Mouse (Mus musculus): ENCODE results near the gene Fgfr4. TPM values are rescaled to one million over a fixed set of nuclear protein-coding genes. Genes with fewer than 3 reads are reported as not detected.

Gene Fgfr4
- total and polyA plus RNA-seq, 3 experiments, result 0.07 to 0.21 (median 0.21) TPM

DNA sequence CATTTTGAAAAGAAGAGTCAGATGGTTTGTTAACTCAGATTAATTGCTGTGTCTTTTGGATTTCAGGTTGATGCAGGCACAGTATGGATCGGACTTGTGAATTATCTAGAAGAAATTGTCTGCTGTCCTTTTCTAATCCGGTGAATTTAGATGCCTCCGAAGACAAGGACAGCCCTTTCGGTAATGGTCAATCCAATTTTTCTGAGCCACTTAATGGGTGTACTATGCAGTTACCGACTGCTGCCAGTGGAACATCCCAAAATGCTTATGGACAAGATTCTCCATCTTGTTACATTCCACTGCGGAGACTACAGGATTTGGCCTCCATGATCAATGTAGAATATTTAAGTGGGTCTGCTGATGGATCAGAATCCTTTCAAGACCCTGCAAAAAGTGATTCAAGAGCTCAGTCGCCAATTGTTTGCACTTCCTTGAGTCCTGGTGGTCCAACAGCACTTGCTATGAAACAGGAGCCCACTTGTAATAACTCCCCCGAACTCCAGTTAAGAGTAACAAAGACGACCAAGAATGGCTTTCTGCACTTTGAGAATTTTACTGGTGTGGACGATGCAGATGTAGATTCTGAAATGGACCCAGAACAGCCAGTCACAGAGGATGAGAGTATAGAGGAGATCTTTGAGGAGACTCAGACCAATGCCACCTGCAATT lies 60.8 kb downstream of the Fgfr4 start:
- peaks cover 45% of the 10 kb centered on the region for H3K36me3 ChIP-seq (ENCODE audit: control insufficient read depth, insufficient read depth, low read length)
- TF ChIP-seq POLR2A (IDR thresholded peaks at IDR 0.05; ENCODE audit: insufficient read depth, low read depth, low read length), result no peak
- TF ChIP-seq CTCF (IDR thresholded peaks at IDR 0.05), result no peak
- TF ChIP-seq EP300 (IDR thresholded peaks at IDR 0.05; ENCODE audit: insufficient read depth, low read depth, low read length), result no peak
- WGBS, result 53% methylated on average over 10 of the region's 10 CpGs
- H3K4me1 ChIP-seq (ENCODE audit: control insufficient read depth, insufficient read depth, low read length), result peaks cover 24% of the 10 kb centered on the region
- peaks cover 6% of the 10 kb centered on the region for H3K79me2 ChIP-seq (replicated peaks; ENCODE audit: control insufficient read depth, insufficient read depth, low read length)
- no peak for DNase-seq
- intact Hi-C loops (cut with DNase I), result loop anchor here (5.0 kb wide), 1 partner anchor 109 kb away; the partner anchor contains the start of genes Prelid1 and Rab24
- peak overlapping the region; percentile 96 for H3K9ac ChIP-seq (ENCODE audit: low read depth, low read length)
- H3K4me3 ChIP-seq, result peak overlapping the region; percentile 92
- no peaks in the 10 kb centered on the region for H3K27me3 ChIP-seq (ENCODE audit: control insufficient read depth, insufficient read depth, low read length)
- H3K27ac ChIP-seq, result peak overlapping the region; percentile 94

Other genes with a start within 250 kb of the Fgfr4 start
- gene Unc5a, start 203.2 kb upstream of the Fgfr4 start, total RNA-seq (2021), result under 1 TPM; 0.57 to 0.73 TPM
- gene Unc5a, start 203.2 kb upstream of the Fgfr4 start, polyA plus RNA-seq (2012; rRNA removed), result 0.91 and 1.2 TPM in 2 replicates
- gene Hk3, start 131.3 kb upstream of the Fgfr4 start, total RNA-seq (2021), result under 1 TPM; 0.84 to 0.91 TPM
- gene Hk3, start 131.3 kb upstream of the Fgfr4 start, polyA plus RNA-seq (2012; rRNA removed), result 1.2 and 1.3 TPM in 2 replicates
- gene Uimc1, start 52.3 kb upstream of the Fgfr4 start, total RNA-seq (2021), result 10 to 100 TPM; 20.3 to 20.5 TPM
- 9.9 and 11.0 TPM in 2 replicates for gene Uimc1, start 52.3 kb upstream of the Fgfr4 start, polyA plus RNA-seq (2012; rRNA removed)
- gene Zfp346, start 47.3 kb upstream of the Fgfr4 start, total RNA-seq (2021), result 10 to 100 TPM; 17.1 to 20.6 TPM
- gene Zfp346, start 47.3 kb upstream of the Fgfr4 start, polyA plus RNA-seq (2012; rRNA removed), result 14.3 and 23.4 TPM in 2 replicates
- gene Gm17617, start 19.1 kb upstream of the Fgfr4 start, total RNA-seq (2021), result not detected
- gene Gm17617, start 19.1 kb upstream of the Fgfr4 start, polyA plus RNA-seq (2012; rRNA removed), result not detected in 2 replicates
- gene Nsd1, start 57.1 kb downstream of the Fgfr4 start, total RNA-seq (2021), result 10 to 100 TPM; 52.5 to 55.8 TPM
- 11.0 and 18.4 TPM in 2 replicates for gene Nsd1, start 57.1 kb downstream of the Fgfr4 start, polyA plus RNA-seq (2012; rRNA removed)
- 10 to 100 TPM; 37.4 to 40.8 TPM for gene Prelid1, start 167.9 kb downstream of the Fgfr4 start, total RNA-seq (2021)
- 67.4 and 70.1 TPM in 2 replicates for gene Prelid1, start 167.9 kb downstream of the Fgfr4 start, polyA plus RNA-seq (2012; rRNA removed)
- 10 to 100 TPM; 29.1 to 37.2 TPM for gene Rab24, start 169.3 kb downstream of the Fgfr4 start, total RNA-seq (2021)
- gene Rab24, start 169.3 kb downstream of the Fgfr4 start, polyA plus RNA-seq (2012; rRNA removed), result 60.6 and 68.9 TPM in 2 replicates
- gene Mxd3, start 177.2 kb downstream of the Fgfr4 start, total RNA-seq (2021), result not detected
- 0.21 and 0.53 TPM in 2 replicates for gene Mxd3, start 177.2 kb downstream of the Fgfr4 start, polyA plus RNA-seq (2012; rRNA removed)
- gene Lman2, start 210.1 kb downstream of the Fgfr4 start, total RNA-seq (2021), result 10 to 100 TPM; 50.5 to 52.2 TPM
- gene Lman2, start 210.1 kb downstream of the Fgfr4 start, polyA plus RNA-seq (2012; rRNA removed), result 52.6 and 83.6 TPM in 2 replicates
- gene Rgs14, start 217.1 kb downstream of the Fgfr4 start, total RNA-seq (2021), result under 1 TPM; 0.23 to 0.73 TPM
- 0.97 and 1.9 TPM in 2 replicates for gene Rgs14, start 217.1 kb downstream of the Fgfr4 start, polyA plus RNA-seq (2012; rRNA removed)
- gene Slc34a1, start 245.5 kb downstream of the Fgfr4 start, total RNA-seq (2021), result not detected
- gene Slc34a1, start 245.5 kb downstream of the Fgfr4 start, polyA plus RNA-seq (2012; rRNA removed), result 0.16 and 0.18 TPM in 2 replicates